Mouse (Mus musculus) kidney, postnatal 0 days (tissue): ENCODE data around the gene Zfp870. TPM values are rescaled to one million over a fixed set of nuclear protein-coding genes. Genes with fewer than 3 reads are reported as not detected.

Source experiments
- ATAC-seq: fragments of 200-750 bp; cut with Nextera tagmentation; replicated peaks from 2 replicates; pipeline ENCODE4 v1.8.0; 2017; ENCODE audit warnings: low read depth, moderate number of reproducible peaks, moderate TSS enrichment, moderate library complexity; ENCODE audit not compliant: low FRiP score
- DNase-seq: peaks from one replicate; pipeline ENCODE4 v3.0.0-alpha.2; 2016; ENCODE audit warnings: low spot score
- H3K27ac ChIP-seq: fragments of 300-500 bp; sonication (generic); 2 replicates; pipeline ENCODE4 v1.5.1; 2014; ENCODE audit warnings: mild to moderate bottlenecking
- H3K27me3 ChIP-seq: fragments of 300-500 bp; sonication (generic); 2 replicates; pipeline ENCODE4 v1.6.1; 2014; ENCODE audit warnings: low read length, mixed read lengths; ENCODE audit not compliant: insufficient read depth
- H3K36me3 ChIP-seq: fragments of 300-500 bp; sonication (generic); 2 replicates; pipeline ENCODE4 v1.6.1; 2014; ENCODE audit warnings: low read length, mixed read lengths; ENCODE audit not compliant: insufficient read depth
- H3K4me1 ChIP-seq: fragments of 300-500 bp; sonication (generic); replicated peaks from 2 replicates; pipeline ENCODE4 v1.6.1; 2014; ENCODE audit warnings: antibody characterized with exemption, low read length, mixed read lengths; ENCODE audit not compliant: insufficient read depth
- H3K4me2 ChIP-seq: fragments of 300-500 bp; sonication (generic); 2 replicates; pipeline ENCODE4 v1.6.1; 2014; ENCODE audit warnings: mild to moderate bottlenecking, low read length, moderate library complexity, mixed read lengths
- H3K4me3 ChIP-seq: fragments of 300-500 bp; sonication (generic); replicated peaks from 2 replicates; pipeline ENCODE4 v1.5.1; 2014; ENCODE audit warnings: low read depth, low read length
- H3K9ac ChIP-seq: fragments of 300-500 bp; sonication (generic); 2 replicates; pipeline ENCODE4 v1.6.1; 2014; ENCODE audit warnings: low read depth, low read length
- H3K9me3 ChIP-seq: fragments of 300-500 bp; sonication (generic); replicated peaks from 2 replicates; pipeline ENCODE4 v1.6.1; 2016; ENCODE audit warnings: low read length, inconsistent platforms, mixed read lengths
- CTCF ChIP-seq: IDR thresholded peaks from 2 replicates; pipeline ENCODE4 v1.5.1; 2016; ENCODE audit warnings: antibody characterized with exemption, low read depth, mild to moderate bottlenecking, moderate library complexity
- WGBS: fragments of 180-500 bp; shearing (Covaris S2); extraction: QIAGEN DNeasy Blood & Tissue Kit; methylation state at CpG from one replicate; pipeline ENCODE4 v1.1.7; 2014; 5-methylcytosine and 5-hydroxymethylcytosine counted together
- polyA plus RNA-seq: library from polyadenylated mRNA; unstranded; fragments of >200 nt; fragmentation: Nextera tagmentation; extraction: Ambion mirVana; gene quantifications from 2 replicates; pipeline ENCODE4 v1.2.1, GENCODE M21; 2015

Gene Zfp870
- polyA plus RNA-seq, 1 experiment from 2014 or later, result 6.9 TPM

DNA sequence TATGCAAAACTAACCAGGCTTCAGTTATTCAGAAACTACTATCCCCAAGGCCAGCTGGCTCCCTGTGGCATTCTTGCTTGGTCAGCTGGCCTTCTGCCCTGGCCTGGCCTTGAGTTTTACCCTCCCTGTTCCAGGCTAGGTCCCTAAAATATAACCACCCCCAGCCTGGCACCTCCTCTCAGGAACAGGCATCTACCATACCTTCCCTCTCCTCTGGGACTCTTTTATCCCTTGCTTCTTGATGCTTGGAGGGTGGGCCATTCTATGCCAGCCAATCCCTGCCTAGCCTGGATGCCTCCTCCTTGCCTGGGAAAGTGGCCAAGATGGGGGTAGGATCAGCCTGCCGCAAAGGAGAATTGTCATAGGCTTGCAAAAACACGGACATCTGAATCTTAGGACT, 25.7 kb upstream of the Zfp870 start, which contains the start of gene Cyp4f14:
TSS of gene Cyp4f14 (minus strand) at position 212 of the 400 bp plus-strand sequence.
- DNase-seq (no peak), ATAC-seq (no peak)
- Histone ChIP-seq H3K36me3 (no peaks in the 10 kb centered on the region), H3K4me1 (no peaks in the 10 kb centered on the region), H3K9ac (no peak within 1 kb of the TSS), H3K9me3 (no peaks in the 10 kb centered on the region), H3K27me3 (no peaks in the 10 kb centered on the region), H3K4me2 (no peak within 1 kb of the TSS), H3K27ac (no peak within 1 kb of the TSS), H3K4me3 (no peak within 1 kb of the TSS)
- WGBS, result 54% methylated on average over 2 of the region's 2 CpGs
- no peak for TF ChIP-seq CTCF

DNA sequence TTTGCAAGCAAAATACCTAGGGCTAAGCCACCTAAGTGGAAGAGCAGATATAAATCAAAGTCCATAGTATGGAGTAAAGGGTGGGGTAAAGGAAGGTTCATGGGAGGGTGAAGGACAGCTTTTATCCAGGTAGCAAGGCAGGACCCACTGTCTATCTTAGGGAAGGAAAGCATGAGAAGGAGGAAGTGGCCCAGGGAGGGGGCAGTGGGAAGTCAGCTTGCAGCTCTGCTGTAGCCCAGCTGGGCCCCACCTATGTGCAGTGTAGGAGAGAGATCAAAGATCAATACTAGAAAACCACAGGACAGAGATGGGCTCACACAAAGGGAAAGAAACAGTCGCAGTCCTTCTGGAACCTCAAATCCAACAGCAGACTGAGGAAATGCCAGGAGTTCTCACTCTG, 24.6 kb upstream of the Zfp870 start:
- no peaks in the 10 kb centered on the region for H3K4me1 ChIP-seq
- no peak overlapping the region for H3K4me2 ChIP-seq
- DNase-seq, result no peak
- WGBS, result 81% methylated on average over 1 of the region's 1 CpGs
- no peaks in the 10 kb centered on the region for H3K36me3 ChIP-seq
- ATAC-seq, result no peak
- no peak for TF ChIP-seq CTCF
- no peak overlapping the region for H3K4me3 ChIP-seq
- no peaks in the 10 kb centered on the region for H3K9me3 ChIP-seq
- no peak overlapping the region for H3K9ac ChIP-seq
- no peaks in the 10 kb centered on the region for H3K27me3 ChIP-seq
- no peak overlapping the region for H3K27ac ChIP-seq

DNA sequence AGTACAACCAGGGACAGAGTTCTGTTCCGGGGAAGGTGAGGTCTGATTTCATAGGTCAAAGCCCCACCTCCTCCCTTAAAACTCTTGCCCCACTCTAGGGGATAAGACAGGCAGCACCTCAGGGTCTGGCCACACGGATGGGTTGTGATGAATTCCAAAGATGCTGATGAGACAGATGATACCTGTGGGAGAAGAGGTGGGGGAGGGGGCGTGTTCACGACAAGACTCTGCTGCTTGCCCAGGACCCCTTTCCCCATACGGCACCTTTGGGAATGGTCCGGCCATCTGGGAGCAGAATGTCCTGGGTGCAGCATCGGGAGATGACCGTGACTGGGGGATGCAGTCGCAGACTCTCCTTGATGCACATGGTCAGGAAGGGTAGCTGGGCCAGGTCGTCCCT, 14.7 kb upstream of the Zfp870 start:
- H3K4me2 ChIP-seq, result no peak overlapping the region
- 74% methylated on average over 10 of the region's 10 CpGs for WGBS
- TF ChIP-seq CTCF, result no peak
- H3K9me3 ChIP-seq, result no peaks in the 10 kb centered on the region
- no peaks in the 10 kb centered on the region for H3K36me3 ChIP-seq
- no peak overlapping the region for H3K27ac ChIP-seq
- no peak for ATAC-seq
- H3K4me3 ChIP-seq, result no peak overlapping the region
- no peak overlapping the region for H3K9ac ChIP-seq
- H3K4me1 ChIP-seq, result no peaks in the 10 kb centered on the region
- no peak for DNase-seq
- no peaks in the 10 kb centered on the region for H3K27me3 ChIP-seq

DNA sequence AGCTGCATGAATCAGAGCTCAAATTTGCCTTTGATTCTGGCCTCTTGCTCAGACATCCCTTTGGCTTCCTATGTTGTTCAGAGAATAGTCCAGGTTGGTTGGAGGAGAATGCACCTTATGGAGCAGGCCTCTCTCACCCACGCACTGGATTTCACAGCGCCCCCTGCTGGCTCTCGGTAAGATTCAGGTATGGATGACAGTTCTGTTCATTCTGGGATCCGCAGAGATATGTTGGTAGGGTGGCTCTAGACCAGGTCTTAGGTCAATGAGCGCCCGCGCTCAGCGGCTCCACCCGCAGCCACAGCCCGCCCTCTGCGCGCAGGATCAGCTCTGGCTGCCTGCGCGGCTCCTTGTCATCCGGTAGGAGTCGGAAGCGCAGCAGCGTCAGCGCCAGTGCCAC, 13.8 kb upstream of the Zfp870 start:
- Histone ChIP-seq H3K27me3 (no peaks in the 10 kb centered on the region), H3K9ac (0 out of 2 replicates have a peak overlapping the region, but pooled peaks have one; percentile 18), H3K27ac (no peak overlapping the region), H3K4me3 (no peak overlapping the region), H3K4me2 (peak overlapping the region; percentile 36; the same call in 1 of the 2 replicates), H3K36me3 (no peaks in the 10 kb centered on the region), H3K9me3 (no peaks in the 10 kb centered on the region), H3K4me1 (no peaks in the 10 kb centered on the region)
- ATAC-seq (0 out of 2 replicates have a peak, but pooled peaks have one; percentile 49), DNase-seq (peak; percentile 56)
- 10% methylated on average over 19 of the region's 19 CpGs for WGBS
- peak; percentile 75 for TF ChIP-seq CTCF

- Histone ChIP-seq H3K27me3 (no peaks in the 10 kb centered on the region), H3K9me3 (no peaks in the 10 kb centered on the region), H3K27ac (no peak overlapping the region), H3K4me3 (no peak overlapping the region), H3K4me2 (no peak overlapping the region), H3K4me1 (no peaks in the 10 kb centered on the region), H3K9ac (no peak overlapping the region), H3K36me3 (no peaks in the 10 kb centered on the region)
- peak; percentile 13 for DNase-seq
- no peak for ATAC-seq
- 63% methylated on average over 2 of the region's 2 CpGs for WGBS
- peak; percentile 62 for TF ChIP-seq CTCF
Observed at GRCm38 (mm10) chr17:32904414-32904813, 13.0 kb upstream of the Zfp870 start.

DNA sequence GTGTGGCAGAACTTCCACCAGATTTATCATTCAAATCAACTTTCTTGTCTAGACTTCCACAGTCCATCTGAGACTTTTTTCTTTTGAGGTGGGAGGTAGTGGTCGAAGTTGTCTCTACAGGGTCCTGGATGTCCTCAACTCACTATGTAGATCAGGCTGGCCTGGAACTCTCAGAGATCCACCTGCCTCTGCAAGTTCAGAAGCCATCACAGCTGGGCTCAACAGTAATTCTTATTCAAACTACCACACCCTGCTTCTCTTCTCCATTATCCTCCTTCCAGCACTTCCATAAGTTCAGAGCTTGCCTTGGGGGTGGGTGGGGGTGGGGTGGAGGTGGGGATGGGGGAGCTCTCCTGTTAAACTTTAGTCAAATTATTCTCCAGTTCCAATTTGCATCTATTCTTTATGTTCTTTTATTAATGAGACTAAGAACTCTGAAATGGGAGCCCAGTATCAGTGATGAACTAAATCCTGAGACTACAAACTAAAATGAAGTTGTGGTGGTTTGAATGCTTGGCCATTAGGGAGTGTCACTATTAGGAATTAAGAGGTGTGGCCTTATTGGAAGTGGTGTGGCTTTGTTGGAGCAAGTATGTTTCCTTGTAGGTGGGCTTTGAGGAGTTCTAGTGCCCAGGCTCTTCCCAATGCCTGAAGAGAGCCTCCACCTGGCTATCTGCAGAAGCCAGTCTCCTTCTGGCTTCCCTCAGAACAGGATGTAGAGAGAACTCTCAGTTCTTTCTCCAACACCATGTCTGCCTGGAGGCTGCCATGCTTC, 10.5 kb upstream of the Zfp870 start:
- no peak for TF ChIP-seq CTCF
- H3K4me1 ChIP-seq, result no peaks in the 10 kb centered on the region
- no peaks in the 10 kb centered on the region for H3K36me3 ChIP-seq
- H3K9me3 ChIP-seq, result no peaks in the 10 kb centered on the region
- H3K27me3 ChIP-seq, result no peaks in the 10 kb centered on the region
- 53% methylated on average over 1 of the region's 1 CpGs for WGBS
- no peak for ATAC-seq
- DNase-seq, result no peak
- no peak overlapping the region for H3K4me2 ChIP-seq
- no peak overlapping the region for H3K9ac ChIP-seq
- no peak overlapping the region for H3K4me3 ChIP-seq
- no peak overlapping the region for H3K27ac ChIP-seq
